Mouse (Mus musculus): Measurements from ENCODE around the gene Best1. TPM values are rescaled to one million over a fixed set of nuclear protein-coding genes. Genes with fewer than 3 reads are reported as not detected.
A peak's percentile ranks its signal among the peaks of the same experiment; 100 is the strongest.

Best1 gene
- total RNA-seq, 2 experiments from 2014 or later = not detected

DNA sequence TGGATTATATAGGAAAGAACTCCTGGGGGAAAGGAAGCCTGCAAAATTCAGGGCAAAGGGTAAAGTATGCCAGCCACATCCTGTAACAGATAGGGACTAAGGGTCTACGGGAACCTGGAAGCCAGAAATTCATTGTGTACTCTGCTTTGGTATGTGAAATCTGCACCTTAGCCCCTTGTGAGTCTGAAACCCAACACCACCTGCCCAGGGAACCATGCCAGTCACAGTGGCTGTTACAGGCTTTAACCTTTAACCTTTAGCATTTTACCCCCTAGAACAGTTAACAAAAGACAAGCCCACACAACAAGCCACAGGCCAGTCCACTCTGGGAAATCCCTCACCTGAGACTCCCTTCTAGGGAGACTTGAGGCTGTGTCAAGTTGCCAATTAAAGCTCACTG lies 59.6 kb downstream of the Best1 start:
- no peak for ATAC-seq (replicated peaks; ENCODE audit: low FRiP score, low TSS enrichment, poor library complexity, severe bottlenecking)

DNA sequence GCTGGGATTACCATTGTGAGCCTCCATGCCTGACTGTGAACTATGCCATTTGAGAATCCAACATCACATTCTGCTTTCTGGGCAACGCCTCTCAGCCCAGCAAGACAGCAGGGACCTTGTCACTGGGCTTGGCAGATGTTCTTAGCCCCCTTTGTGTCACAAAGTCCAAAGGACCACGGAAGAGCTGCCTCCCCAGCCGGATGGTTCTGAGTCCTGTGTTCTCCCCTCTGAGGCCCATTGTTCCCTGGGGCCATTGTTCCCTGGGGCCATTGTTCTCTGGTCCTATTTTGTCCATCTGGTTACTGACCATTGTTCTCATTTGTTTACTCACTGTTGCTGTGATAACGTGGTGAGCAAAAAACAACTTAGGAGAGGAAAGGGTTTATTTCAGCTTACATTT lies 60.5 kb downstream of the Best1 start:
- no peak for ATAC-seq (replicated peaks; ENCODE audit: low FRiP score, low TSS enrichment, poor library complexity, severe bottlenecking)

DNA sequence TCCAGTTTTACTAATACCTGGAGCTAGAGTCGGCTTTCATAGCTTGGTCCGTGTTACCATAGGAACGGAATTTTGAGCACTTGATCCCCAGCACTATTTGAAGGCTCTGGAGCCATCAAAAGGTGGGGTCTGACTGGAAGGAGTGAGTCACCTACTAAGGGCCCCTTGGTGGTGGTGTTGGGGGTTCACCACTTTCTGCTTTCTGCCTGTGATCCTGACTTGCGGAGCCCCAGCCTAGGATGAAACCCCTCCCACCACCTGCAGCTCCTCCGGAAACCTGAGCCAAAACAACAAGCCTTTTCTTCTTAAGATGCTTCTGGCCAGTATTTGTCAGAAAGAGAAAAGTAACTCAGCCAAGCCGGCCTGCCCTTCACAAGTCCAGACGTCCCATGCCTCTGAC lies 61.6 kb downstream of the Best1 start:
- no peak for ATAC-seq (replicated peaks; ENCODE audit: low FRiP score, low TSS enrichment, poor library complexity, severe bottlenecking)

DNA sequence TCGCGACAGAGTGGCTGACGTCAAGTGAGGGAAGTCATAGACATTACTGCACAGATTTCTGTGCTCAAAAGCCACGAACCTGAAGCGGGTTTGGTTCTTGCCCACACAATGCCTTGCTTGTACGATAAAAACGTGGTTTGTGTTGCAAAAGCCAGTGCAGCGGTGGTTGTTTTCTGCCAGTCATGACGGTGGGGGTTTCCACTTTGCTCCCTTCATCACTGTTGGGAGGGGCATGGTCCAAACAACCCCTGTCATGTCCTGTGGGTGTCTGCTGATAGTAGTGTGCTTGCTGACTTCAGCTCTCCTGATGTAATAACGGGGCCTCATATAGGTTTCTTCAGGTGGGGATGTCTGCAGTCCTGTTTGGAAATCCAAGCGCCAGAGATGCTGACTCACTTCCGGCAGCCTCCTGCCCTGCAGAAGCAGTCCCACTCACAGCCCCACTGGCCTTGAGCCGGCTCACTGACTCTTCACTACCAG lies 62.6 kb downstream of the Best1 start:
- ATAC-seq (replicated peaks; ENCODE audit: low FRiP score, low TSS enrichment, poor library complexity, severe bottlenecking) = peak; percentile 90

DNA sequence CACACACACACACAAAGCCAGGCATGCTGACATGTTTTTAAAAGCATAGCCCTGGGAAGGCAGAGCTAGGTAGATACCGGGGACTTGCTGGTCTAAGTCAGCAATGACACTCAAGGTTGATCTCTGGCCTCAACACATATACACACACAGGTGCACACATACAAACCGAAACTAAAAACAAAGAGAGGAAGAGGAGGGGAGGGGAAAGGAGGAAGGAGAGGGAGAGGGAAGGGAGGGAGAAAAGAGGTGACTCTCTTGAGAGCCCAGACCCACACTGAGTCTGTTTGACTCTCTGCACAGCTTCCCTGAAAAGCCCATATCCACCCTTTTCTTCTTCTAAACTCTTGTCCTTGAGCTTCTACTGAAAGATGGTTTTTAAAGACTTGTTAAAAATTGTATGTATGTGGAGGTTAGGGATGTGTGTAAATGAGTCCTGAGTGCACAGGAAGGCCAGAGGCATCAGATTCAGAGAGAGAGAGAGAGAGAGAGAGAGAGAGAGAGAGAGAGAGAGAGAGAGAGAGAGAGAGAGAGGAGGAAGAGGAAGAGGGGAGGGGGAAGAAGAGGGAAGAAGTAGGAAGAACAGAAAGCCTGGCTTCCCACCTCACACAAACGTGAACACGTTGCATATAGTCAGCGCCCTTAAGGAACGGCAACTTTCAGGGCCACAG lies 63.1 kb downstream of the Best1 start:
- ATAC-seq (replicated peaks; ENCODE audit: low FRiP score, low TSS enrichment, poor library complexity, severe bottlenecking) = no peak

DNA sequence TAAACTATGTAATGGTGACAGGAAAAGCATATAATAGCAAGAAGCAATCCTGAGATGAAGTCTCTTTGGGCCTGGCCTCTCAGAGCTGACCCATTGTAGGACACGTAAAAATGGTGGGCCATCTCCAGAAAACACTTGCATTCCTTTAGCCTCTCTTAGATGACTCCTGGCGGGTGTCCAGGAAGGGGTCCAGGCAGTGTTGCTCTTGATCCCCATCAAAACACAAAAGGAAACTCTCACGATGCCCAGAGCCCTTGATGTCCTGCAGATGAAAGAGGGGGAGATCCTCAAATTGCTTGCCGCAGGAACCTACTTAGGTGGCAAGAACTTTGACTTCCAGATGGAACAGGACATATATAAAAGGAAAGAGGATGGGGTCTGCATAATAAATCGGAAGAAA lies 64.0 kb downstream of the Best1 start:
- ATAC-seq (replicated peaks; ENCODE audit: low FRiP score, low TSS enrichment, poor library complexity, severe bottlenecking) = no peak

DNA sequence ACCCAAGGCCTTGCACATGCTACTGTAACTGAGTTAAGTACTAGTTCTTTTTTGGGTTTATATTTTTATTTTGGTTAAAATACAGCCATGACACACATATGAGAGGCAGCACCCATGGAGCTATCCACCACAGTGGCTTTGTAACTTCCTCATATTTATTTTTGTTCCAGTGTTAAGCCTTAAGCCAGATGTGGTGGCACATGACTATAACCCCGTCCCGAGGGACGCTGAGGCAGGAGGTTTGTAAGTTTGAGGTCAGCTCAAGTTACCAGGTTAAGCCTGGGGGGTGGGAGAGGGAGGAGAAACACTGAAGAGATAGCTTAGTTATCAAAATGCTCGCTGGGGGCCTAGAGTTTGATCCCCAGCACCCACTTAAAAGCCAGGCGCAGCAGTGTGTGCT lies 64.9 kb downstream of the Best1 start:
- no peak for ATAC-seq (replicated peaks; ENCODE audit: low FRiP score, low TSS enrichment, poor library complexity, severe bottlenecking)

Other genes starting within 250 kb of the Best1 start
- gene Scgb2a2, start 154.1 kb downstream of the Best1 start, total RNA-seq (2014; fragmentation: Nextera tagmentation) = not detected in 2 replicates
- gene Scgb2a2, start 154.1 kb downstream of the Best1 start, total RNA-seq (2017) = not detected in 2 replicates
- gene Incenp, start 102.1 kb downstream of the Best1 start, total RNA-seq (2014; fragmentation: Nextera tagmentation) = 147 and 222 TPM in 2 replicates
- 82.0 and 83.4 TPM in 2 replicates for gene Incenp, start 102.1 kb downstream of the Best1 start, total RNA-seq (2017)
- gene Fth1, start 21.0 kb downstream of the Best1 start, total RNA-seq (2014; fragmentation: Nextera tagmentation) = 1,910 and 1,948 TPM in 2 replicates
- 775 and 886 TPM in 2 replicates for gene Fth1, start 21.0 kb downstream of the Best1 start, total RNA-seq (2017)
- 16.1 and 23.6 TPM in 2 replicates for gene Rab3il1, start within 50 bp of the Best1 start, total RNA-seq (2014; fragmentation: Nextera tagmentation)
- 6.0 and 20.1 TPM in 2 replicates for gene Rab3il1, start within 50 bp of the Best1 start, total RNA-seq (2017)
- gene Fads3, start 39.9 kb upstream of the Best1 start, total RNA-seq (2014; fragmentation: Nextera tagmentation) = 22.8 and 23.9 TPM in 2 replicates
- gene Fads3, start 39.9 kb upstream of the Best1 start, total RNA-seq (2017) = 15.9 and 18.7 TPM in 2 replicates
- gene Fads2, start 100.1 kb upstream of the Best1 start, total RNA-seq (2014; fragmentation: Nextera tagmentation) = 67.8 and 78.3 TPM in 2 replicates
- 47.2 and 69.6 TPM in 2 replicates for gene Fads2, start 100.1 kb upstream of the Best1 start, total RNA-seq (2017)
- 50.6 and 51.2 TPM in 2 replicates for gene Fads1, start 181.3 kb upstream of the Best1 start, total RNA-seq (2014; fragmentation: Nextera tagmentation)
- 23.2 and 26.6 TPM in 2 replicates for gene Fads1, start 181.3 kb upstream of the Best1 start, total RNA-seq (2017)
- 222 and 247 TPM in 2 replicates for gene Tmem258, start 202.4 kb upstream of the Best1 start, total RNA-seq (2014; fragmentation: Nextera tagmentation)
- 196 and 256 TPM in 2 replicates for gene Tmem258, start 202.4 kb upstream of the Best1 start, total RNA-seq (2017)
- gene Fen1, start 202.5 kb upstream of the Best1 start, total RNA-seq (2014; fragmentation: Nextera tagmentation) = 112 and 116 TPM in 2 replicates
- 136 and 160 TPM in 2 replicates for gene Fen1, start 202.5 kb upstream of the Best1 start, total RNA-seq (2017)
- gene Myrf, start 239.1 kb upstream of the Best1 start, total RNA-seq (2014; fragmentation: Nextera tagmentation) = not detected in 2 replicates
- gene Myrf, start 239.1 kb upstream of the Best1 start, total RNA-seq (2017) = not detected in 2 replicates

Measured in megakaryocyte-erythroid progenitor cell, adult 5-6 weeks (primary cell).